Mouse (Mus musculus) stomach, postnatal 0 days (tissue): Measurements from ENCODE around the gene Ccdc181. TPM values are rescaled to one million over a fixed set of nuclear protein-coding genes. Genes with fewer than 3 reads are reported as not detected.

Experiments used
- ATAC-seq: fragments of 200-750 bp; cut with Nextera tagmentation; 2 replicates; pipeline ENCODE4 v1.8.0; 2017; ENCODE audit not compliant: low FRiP score, low TSS enrichment
- DNase-seq: peaks from one replicate; pipeline ENCODE4 v3.0.0-alpha.2; 2016; ENCODE audit warnings: low spot score
- H3K27ac ChIP-seq: fragments of 300-500 bp; sonication (generic); replicated peaks from 2 replicates; pipeline ENCODE4 v1.5.1; 2014; ENCODE audit warnings: mild to moderate bottlenecking, control low read depth
- H3K27me3 ChIP-seq: fragments of 300-500 bp; sonication (generic); 2 replicates; pipeline ENCODE4 v1.6.1; 2014; ENCODE audit warnings: low read length; ENCODE audit not compliant: control insufficient read depth, insufficient read depth
- H3K36me3 ChIP-seq: fragments of 300-500 bp; sonication (generic); 2 replicates; pipeline ENCODE4 v1.6.1; 2014; ENCODE audit warnings: low read length, mixed read lengths; ENCODE audit not compliant: control insufficient read depth, insufficient read depth
- H3K4me1 ChIP-seq: fragments of 300-500 bp; sonication (generic); replicated peaks from 2 replicates; pipeline ENCODE4 v1.6.1; 2014; ENCODE audit warnings: antibody characterized with exemption; ENCODE audit not compliant: control insufficient read depth, insufficient read depth
- H3K4me2 ChIP-seq: fragments of 300-500 bp; sonication (generic); replicated peaks from 2 replicates; pipeline ENCODE4 v1.6.1; 2014; ENCODE audit warnings: low read depth, mild to moderate bottlenecking, control low read depth, moderate library complexity
- H3K4me3 ChIP-seq: fragments of 300-500 bp; sonication (generic); 2 replicates; pipeline ENCODE4 v1.5.1; 2014; ENCODE audit warnings: low read depth, low read length, control low read depth
- H3K9ac ChIP-seq: fragments of 300-500 bp; sonication (generic); 2 replicates; pipeline ENCODE4 v1.6.1; 2014; ENCODE audit warnings: mild to moderate bottlenecking, low read length, control low read depth, mixed read lengths
- H3K9me3 ChIP-seq: fragments of 300-500 bp; sonication (generic); 2 replicates; pipeline ENCODE4 v1.6.1; 2016; ENCODE audit warnings: low read length; ENCODE audit not compliant: control insufficient read depth
- CTCF ChIP-seq: IDR thresholded peaks from 2 replicates; pipeline ENCODE4 v1.5.1; 2016; ENCODE audit warnings: antibody characterized with exemption, low read depth, mild to moderate bottlenecking, moderate library complexity
- EP300 ChIP-seq: optimal IDR thresholded peaks from 2 replicates; pipeline ENCODE3; 2016; ENCODE audit warnings: antibody characterized with exemption
- WGBS: fragments of 180-500 bp; shearing (Covaris S2); extraction: QIAGEN DNeasy Blood & Tissue Kit; methylation state at CpG from one replicate; pipeline ENCODE4 v1.1.7; 2014; 5-methylcytosine and 5-hydroxymethylcytosine counted together
- polyA plus RNA-seq: library from polyadenylated mRNA; unstranded; fragments of >200 nt; fragmentation: Nextera tagmentation; extraction: Ambion mirVana; gene quantifications from 2 replicates; pipeline ENCODE4 v1.2.1, GENCODE M21; 2015

The Ccdc181 gene
- polyA plus RNA-seq, 1 experiment from 2014 or later = 7.5 TPM

GRCm38 (mm10) chr1:164250391-164251150 lies 24.8 kb upstream of the Ccdc181 start:
- ATAC-seq = no peak

GRCm38 (mm10) chr1:164251438-164251837 lies 23.9 kb upstream of the Ccdc181 start:
- TF ChIP-seq EP300 (no peak), CTCF (no peak)
- WGBS = 81% methylated on average over 1 of the region's 1 CpGs
- H3K4me3 ChIP-seq = no peak overlapping the region
- no peaks in the 10 kb centered on the region for H3K27me3 ChIP-seq
- no peak for DNase-seq
- H3K27ac ChIP-seq = no peak overlapping the region
- H3K4me1 ChIP-seq = no peaks in the 10 kb centered on the region; the same call in none of the 2 replicates
- H3K4me2 ChIP-seq = peak overlapping the region; percentile 91; the same call in 1 of the 2 replicates
- H3K36me3 ChIP-seq = no peaks in the 10 kb centered on the region
- ATAC-seq = no peak
- H3K9me3 ChIP-seq = no peaks in the 10 kb centered on the region
- no peak overlapping the region for H3K9ac ChIP-seq

More at GRCm38 (mm10) chr1:164250391-164251150, 24.8 kb upstream of the Ccdc181 start:
- no peaks in the 10 kb centered on the region for H3K9me3 ChIP-seq
- H3K36me3 ChIP-seq = no peaks in the 10 kb centered on the region
- TF ChIP-seq EP300 (no peak), CTCF (no peak)
- H3K4me3 ChIP-seq = peak overlapping the region; percentile 81
- H3K4me2 ChIP-seq = peak overlapping the region; percentile 91
- no peak for DNase-seq
- 46% methylated on average over 8 of the region's 8 CpGs for WGBS
- H3K27me3 ChIP-seq = no peaks in the 10 kb centered on the region
- H3K27ac ChIP-seq = peak overlapping the region; percentile 36
- peak overlapping the region; percentile 41 for H3K9ac ChIP-seq
- H3K4me1 ChIP-seq = no peaks in the 10 kb centered on the region; the same call in none of the 2 replicates

- ATAC-seq (no peak), DNase-seq (no peak)
- TF ChIP-seq CTCF (no peak), EP300 (no peak)
- Histone ChIP-seq H3K27me3 (no peaks in the 10 kb centered on the region), H3K36me3 (peaks cover 5% of the 10 kb centered on the region), H3K27ac (no peak overlapping the region), H3K9me3 (no peaks in the 10 kb centered on the region), H3K9ac (no peak overlapping the region), H3K4me3 (no peak overlapping the region), H3K4me2 (no peak overlapping the region), H3K4me1 (no peaks in the 10 kb centered on the region; the same call in none of the 2 replicates)
- 48% methylated on average over 5 of the region's 5 CpGs for WGBS
Observed at GRCm38 (mm10) chr1:164252551-164252950, 22.8 kb upstream of the Ccdc181 start.

- TF ChIP-seq CTCF = no peak
- no peak for TF ChIP-seq EP300
- Histone ChIP-seq H3K27me3 (no peaks in the 10 kb centered on the region), H3K9me3 (no peaks in the 10 kb centered on the region), H3K4me2 (no peak overlapping the region), H3K4me1 (no peaks in the 10 kb centered on the region; the same call in 1 of the 2 replicates), H3K27ac (no peak overlapping the region), H3K4me3 (no peak overlapping the region), H3K9ac (no peak overlapping the region), H3K36me3 (peaks cover 5% of the 10 kb centered on the region)
- ATAC-seq = no peak
- DNase-seq = no peak
- WGBS = 71% methylated on average over 3 of the region's 3 CpGs
Observed at GRCm38 (mm10) chr1:164254836-164255235, 20.5 kb upstream of the Ccdc181 start.

- Histone ChIP-seq H3K27ac (0 out of 2 replicates have a peak overlapping the region, but pooled peaks have one; percentile 45), H3K4me3 (no peak overlapping the region), H3K9ac (no peak overlapping the region), H3K4me1 (no peaks in the 10 kb centered on the region), H3K4me2 (no peak overlapping the region), H3K36me3 (peaks cover 17% of the 10 kb centered on the region), H3K27me3 (no peaks in the 10 kb centered on the region), H3K9me3 (no peaks in the 10 kb centered on the region)
- TF ChIP-seq EP300 (no peak), CTCF (no peak)
- ATAC-seq (peak; percentile 85), DNase-seq (peak; percentile 45)
- WGBS = 70% methylated on average over 16 of the region's 16 CpGs
Observed at GRCm38 (mm10) chr1:164260171-164261028, 15.0 kb upstream of the Ccdc181 start.
